Mouse (Mus musculus): Measurements from ENCODE around the gene 9030025P20Rik. TPM values are rescaled to one million over a fixed set of nuclear protein-coding genes. Genes with fewer than 3 reads are reported as not detected.
"Not testable (repeated sequence)": the region's sequence is repeated elsewhere in the genome, so short reads cannot be mapped to it uniquely, and the experiment has no call there.

The 9030025P20Rik gene
- polyA plus RNA-seq, 2 experiments = 5.1 to 20.4 TPM

GRCm38 (mm10) chr17:14968373-14968913 is 9.8 kb upstream of the 9030025P20Rik start:
- not testable (repeated sequence) for H3K36me3 ChIP-seq (ENCODE audit: control insufficient read depth, insufficient read depth, low read length); ATAC-seq (ENCODE audit: low FRiP score, low read depth); DNase-seq (ENCODE audit: low spot score); H3K4me2 ChIP-seq (replicated peaks; ENCODE audit: low read depth, low read length, severe bottlenecking); H3K9ac ChIP-seq (ENCODE audit: low read depth, low read length, severe bottlenecking); H3K4me3 ChIP-seq (replicated peaks; ENCODE audit: low read length); H3K4me1 ChIP-seq (ENCODE audit: control insufficient read depth, insufficient read depth, low read length); H3K9me3 ChIP-seq (ENCODE audit: control insufficient read depth, low read length); H3K27me3 ChIP-seq (ENCODE audit: control insufficient read depth, insufficient read depth, low read length); H3K27ac ChIP-seq (replicated peaks; ENCODE audit: low read depth, low read length)
- WGBS = no CpG with 5 or more reads among the region's 6 CpGs

GRCm38 (mm10) chr17:14977718-14978361 is 428 bp upstream of the 9030025P20Rik start:
- 2% methylated on average over 4 of the region's 7 CpGs for WGBS

GRCm38 (mm10) chr17:14990116-14990702 is 11.9 kb downstream of the 9030025P20Rik start:
- not testable (repeated sequence) for H3K9me3 ChIP-seq (ENCODE audit: control insufficient read depth, low read length); H3K4me3 ChIP-seq (replicated peaks; ENCODE audit: low read length); H3K4me1 ChIP-seq (ENCODE audit: control insufficient read depth, insufficient read depth, low read length); H3K4me2 ChIP-seq (replicated peaks; ENCODE audit: low read depth, low read length, severe bottlenecking); ATAC-seq (ENCODE audit: low FRiP score, low read depth); H3K9ac ChIP-seq (ENCODE audit: low read depth, low read length, severe bottlenecking); H3K27ac ChIP-seq (replicated peaks; ENCODE audit: low read depth, low read length); H3K36me3 ChIP-seq (ENCODE audit: control insufficient read depth, insufficient read depth, low read length); DNase-seq (ENCODE audit: low spot score); H3K27me3 ChIP-seq (ENCODE audit: control insufficient read depth, insufficient read depth, low read length)
- 81% methylated on average over 4 of the region's 5 CpGs for WGBS

More at GRCm38 (mm10) chr17:14977718-14978361, 428 bp upstream of the 9030025P20Rik start:
- not testable (repeated sequence) for H3K36me3 ChIP-seq (ENCODE audit: control insufficient read depth, insufficient read depth, low read length); H3K4me3 ChIP-seq (replicated peaks; ENCODE audit: low read length); H3K9me3 ChIP-seq (ENCODE audit: control insufficient read depth, low read length); H3K9ac ChIP-seq (ENCODE audit: low read depth, low read length, severe bottlenecking); H3K4me2 ChIP-seq (replicated peaks; ENCODE audit: low read depth, low read length, severe bottlenecking); H3K27me3 ChIP-seq (ENCODE audit: control insufficient read depth, insufficient read depth, low read length); DNase-seq (ENCODE audit: low spot score); H3K27ac ChIP-seq (replicated peaks; ENCODE audit: low read depth, low read length); ATAC-seq (ENCODE audit: low FRiP score, low read depth); H3K4me1 ChIP-seq (ENCODE audit: control insufficient read depth, insufficient read depth, low read length)

GRCm38 (mm10) chr17:14992522-14993138 is 14.4 kb downstream of the 9030025P20Rik start:
- H3K27me3 ChIP-seq (ENCODE audit: control insufficient read depth, insufficient read depth, low read length); H3K4me3 ChIP-seq (replicated peaks; ENCODE audit: low read length); H3K36me3 ChIP-seq (ENCODE audit: control insufficient read depth, insufficient read depth, low read length); H3K4me2 ChIP-seq (replicated peaks; ENCODE audit: low read depth, low read length, severe bottlenecking); H3K4me1 ChIP-seq (ENCODE audit: control insufficient read depth, insufficient read depth, low read length); H3K9me3 ChIP-seq (ENCODE audit: control insufficient read depth, low read length); H3K27ac ChIP-seq (replicated peaks; ENCODE audit: low read depth, low read length); DNase-seq (ENCODE audit: low spot score); H3K9ac ChIP-seq (ENCODE audit: low read depth, low read length, severe bottlenecking): not testable (repeated sequence)
- peak; percentile 85 for ATAC-seq (ENCODE audit: low FRiP score, low read depth)
- no CpG with 5 or more reads among the region's 98 CpGs for WGBS

DNA sequence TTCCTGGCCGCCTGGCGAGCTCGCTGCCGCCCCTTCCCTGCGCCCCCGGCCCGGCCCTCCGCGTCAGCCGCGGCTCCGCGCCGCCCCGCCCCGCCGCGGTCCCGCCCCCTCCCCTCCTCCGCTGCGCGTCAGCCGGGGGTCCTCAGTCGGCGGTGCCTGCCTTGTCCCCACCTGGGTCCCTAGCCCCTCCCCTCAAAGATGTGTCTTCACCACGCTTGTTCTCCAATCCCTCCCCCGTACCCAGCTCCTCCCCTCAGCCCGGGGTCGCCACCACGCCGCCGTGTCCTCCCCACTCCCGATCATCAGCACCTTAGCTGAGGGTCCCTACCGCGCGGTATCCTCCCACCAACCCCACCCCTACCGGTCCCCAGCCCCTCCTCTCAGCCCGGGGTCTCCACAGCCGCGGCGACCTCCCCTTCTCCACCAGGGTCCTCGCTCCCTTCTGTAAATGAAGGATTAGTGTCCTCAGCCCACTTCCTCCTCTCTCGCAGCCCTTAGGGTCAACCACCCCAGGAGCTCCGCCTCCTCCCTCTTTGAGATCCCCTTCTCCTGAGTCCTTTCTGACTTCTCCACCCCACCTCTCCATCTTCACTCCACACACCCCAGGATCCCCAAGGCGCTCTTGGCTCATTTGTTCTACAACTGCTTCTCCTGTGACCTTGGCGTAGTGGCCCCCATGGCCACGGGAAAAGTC is 15.0 kb downstream of the 9030025P20Rik start:
- not testable (repeated sequence) for DNase-seq (ENCODE audit: low spot score); H3K4me1 ChIP-seq (ENCODE audit: control insufficient read depth, insufficient read depth, low read length); H3K4me2 ChIP-seq (replicated peaks; ENCODE audit: low read depth, low read length, severe bottlenecking); H3K9me3 ChIP-seq (ENCODE audit: control insufficient read depth, low read length); H3K36me3 ChIP-seq (ENCODE audit: control insufficient read depth, insufficient read depth, low read length); H3K9ac ChIP-seq (ENCODE audit: low read depth, low read length, severe bottlenecking); H3K27ac ChIP-seq (replicated peaks; ENCODE audit: low read depth, low read length); H3K4me3 ChIP-seq (replicated peaks; ENCODE audit: low read length); H3K27me3 ChIP-seq (ENCODE audit: control insufficient read depth, insufficient read depth, low read length)
- no CpG with 5 or more reads among the region's 47 CpGs for WGBS
- peak; percentile 93 for ATAC-seq (ENCODE audit: low FRiP score, low read depth)

- H3K4me3 ChIP-seq (replicated peaks; ENCODE audit: low read length); H3K9ac ChIP-seq (ENCODE audit: low read depth, low read length, severe bottlenecking); H3K4me2 ChIP-seq (replicated peaks; ENCODE audit: low read depth, low read length, severe bottlenecking); H3K36me3 ChIP-seq (ENCODE audit: control insufficient read depth, insufficient read depth, low read length); ATAC-seq (ENCODE audit: low FRiP score, low read depth); H3K4me1 ChIP-seq (ENCODE audit: control insufficient read depth, insufficient read depth, low read length); H3K9me3 ChIP-seq (ENCODE audit: control insufficient read depth, low read length); DNase-seq (ENCODE audit: low spot score); H3K27ac ChIP-seq (replicated peaks; ENCODE audit: low read depth, low read length); H3K27me3 ChIP-seq (ENCODE audit: control insufficient read depth, insufficient read depth, low read length): not testable (repeated sequence)
- no CpG with 5 or more reads among the region's 5 CpGs for WGBS
Measured at GRCm38 (mm10) chr17:14994140-14994539, 15.9 kb downstream of the 9030025P20Rik start.

GRCm38 (mm10) chr17:15000047-15000446 is 21.8 kb downstream of the 9030025P20Rik start:
- DNase-seq (ENCODE audit: low spot score) = not testable (repeated sequence)

GRCm38 (mm10) chr17:15009088-15009487 is 30.8 kb downstream of the 9030025P20Rik start:
- H3K9me3 ChIP-seq (ENCODE audit: control insufficient read depth, low read length); H3K36me3 ChIP-seq (ENCODE audit: control insufficient read depth, insufficient read depth, low read length); H3K4me3 ChIP-seq (replicated peaks; ENCODE audit: low read length); H3K27ac ChIP-seq (replicated peaks; ENCODE audit: low read depth, low read length); H3K9ac ChIP-seq (ENCODE audit: low read depth, low read length, severe bottlenecking); H3K4me1 ChIP-seq (ENCODE audit: control insufficient read depth, insufficient read depth, low read length); H3K4me2 ChIP-seq (replicated peaks; ENCODE audit: low read depth, low read length, severe bottlenecking); H3K27me3 ChIP-seq (ENCODE audit: control insufficient read depth, insufficient read depth, low read length); ATAC-seq (ENCODE audit: low FRiP score, low read depth); DNase-seq (ENCODE audit: low spot score): not testable (repeated sequence)
- no CpG with 5 or more reads among the region's 3 CpGs for WGBS

More at GRCm38 (mm10) chr17:15000047-15000446, 21.8 kb downstream of the 9030025P20Rik start:
- H3K9me3 ChIP-seq (ENCODE audit: control insufficient read depth, low read length); H3K27ac ChIP-seq (replicated peaks; ENCODE audit: low read depth, low read length); H3K27me3 ChIP-seq (ENCODE audit: control insufficient read depth, insufficient read depth, low read length); H3K9ac ChIP-seq (ENCODE audit: low read depth, low read length, severe bottlenecking); H3K4me3 ChIP-seq (replicated peaks; ENCODE audit: low read length); H3K36me3 ChIP-seq (ENCODE audit: control insufficient read depth, insufficient read depth, low read length); H3K4me1 ChIP-seq (ENCODE audit: control insufficient read depth, insufficient read depth, low read length); H3K4me2 ChIP-seq (replicated peaks; ENCODE audit: low read depth, low read length, severe bottlenecking); ATAC-seq (ENCODE audit: low FRiP score, low read depth): not testable (repeated sequence)
- no CpG with 5 or more reads among the region's 4 CpGs for WGBS

Measured in limb, embryonic 14.5 days (tissue).